Mouse (Mus musculus) kidney, postnatal 0 days (tissue): ENCODE data around the gene Fcgr4. TPM values are rescaled to one million over a fixed set of nuclear protein-coding genes. Genes with fewer than 3 reads are reported as not detected.

ENCODE experiments used
- ATAC-seq: fragments of 200-750 bp; cut with Nextera tagmentation; replicated peaks from 2 replicates; pipeline ENCODE4 v1.8.0; 2017; ENCODE audit warnings: low read depth, moderate number of reproducible peaks, moderate TSS enrichment, moderate library complexity; ENCODE audit not compliant: low FRiP score
- DNase-seq: peaks from one replicate; pipeline ENCODE4 v3.0.0-alpha.2; 2016; ENCODE audit warnings: low spot score
- H3K27ac ChIP-seq: fragments of 300-500 bp; sonication (generic); 2 replicates; pipeline ENCODE4 v1.5.1; 2014; ENCODE audit warnings: mild to moderate bottlenecking
- H3K27me3 ChIP-seq: fragments of 300-500 bp; sonication (generic); 2 replicates; pipeline ENCODE4 v1.6.1; 2014; ENCODE audit warnings: low read length, mixed read lengths; ENCODE audit not compliant: insufficient read depth
- H3K36me3 ChIP-seq: fragments of 300-500 bp; sonication (generic); 2 replicates; pipeline ENCODE4 v1.6.1; 2014; ENCODE audit warnings: low read length, mixed read lengths; ENCODE audit not compliant: insufficient read depth
- H3K4me1 ChIP-seq: fragments of 300-500 bp; sonication (generic); replicated peaks from 2 replicates; pipeline ENCODE4 v1.6.1; 2014; ENCODE audit warnings: antibody characterized with exemption, low read length, mixed read lengths; ENCODE audit not compliant: insufficient read depth
- H3K4me2 ChIP-seq: fragments of 300-500 bp; sonication (generic); 2 replicates; pipeline ENCODE4 v1.6.1; 2014; ENCODE audit warnings: mild to moderate bottlenecking, low read length, moderate library complexity, mixed read lengths
- H3K4me3 ChIP-seq: fragments of 300-500 bp; sonication (generic); replicated peaks from 2 replicates; pipeline ENCODE4 v1.5.1; 2014; ENCODE audit warnings: low read depth, low read length
- H3K9ac ChIP-seq: fragments of 300-500 bp; sonication (generic); 2 replicates; pipeline ENCODE4 v1.6.1; 2014; ENCODE audit warnings: low read depth, low read length
- H3K9me3 ChIP-seq: fragments of 300-500 bp; sonication (generic); replicated peaks from 2 replicates; pipeline ENCODE4 v1.6.1; 2016; ENCODE audit warnings: low read length, inconsistent platforms, mixed read lengths
- CTCF ChIP-seq: IDR thresholded peaks from 2 replicates; pipeline ENCODE4 v1.5.1; 2016; ENCODE audit warnings: antibody characterized with exemption, low read depth, mild to moderate bottlenecking, moderate library complexity
- WGBS: fragments of 180-500 bp; shearing (Covaris S2); extraction: QIAGEN DNeasy Blood & Tissue Kit; methylation state at CpG from one replicate; pipeline ENCODE4 v1.1.7; 2014; 5-methylcytosine and 5-hydroxymethylcytosine counted together
- polyA plus RNA-seq: library from polyadenylated mRNA; unstranded; fragments of >200 nt; fragmentation: Nextera tagmentation; extraction: Ambion mirVana; gene quantifications from 2 replicates; pipeline ENCODE4 v1.2.1, GENCODE M21; 2015

Gene Fcgr4
- polyA plus RNA-seq, 1 experiment from 2014 or later = 2.3 TPM

DNA sequence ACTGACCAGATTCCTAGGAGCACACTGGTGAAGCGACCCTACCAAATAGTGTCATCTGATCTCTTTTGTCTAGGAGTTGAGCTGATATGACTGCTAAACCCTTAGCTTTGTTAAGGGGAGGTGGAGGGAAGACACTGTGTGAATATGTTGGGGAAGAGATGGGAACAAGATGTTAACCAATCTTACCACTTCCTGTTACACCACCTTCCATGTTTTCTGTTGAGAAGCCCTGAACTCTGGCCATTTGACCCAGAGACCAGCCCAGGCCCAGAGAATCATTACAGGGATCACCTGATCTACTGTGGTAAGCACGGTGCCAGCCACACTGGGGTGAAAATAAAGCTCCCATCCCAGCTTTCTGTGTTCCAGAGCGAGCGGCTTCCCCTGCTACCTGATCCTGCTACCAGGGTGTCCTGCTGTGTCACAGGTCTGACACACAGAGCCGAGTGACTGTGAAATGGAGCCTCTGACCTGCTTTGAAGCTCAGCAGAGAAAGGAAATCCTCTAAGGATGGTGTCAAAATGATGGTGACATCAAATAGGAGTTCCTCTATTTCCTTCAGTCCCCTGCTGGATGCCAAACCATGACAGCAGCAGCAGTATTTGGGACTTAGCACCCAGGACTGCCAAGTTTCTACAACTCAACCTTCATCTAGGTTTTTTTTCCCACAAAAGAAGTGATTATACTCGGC lies 1.1 kb upstream of the Fcgr4 start:
- ATAC-seq (no peak), DNase-seq (no peak)
- Histone ChIP-seq H3K36me3 (no peaks in the 10 kb centered on the region), H3K27ac (no peak overlapping the region), H3K4me2 (no peak overlapping the region), H3K4me1 (no peaks in the 10 kb centered on the region), H3K9me3 (no peaks in the 10 kb centered on the region), H3K9ac (no peak overlapping the region), H3K27me3 (no peaks in the 10 kb centered on the region), H3K4me3 (no peak overlapping the region)
- WGBS = 47% methylated on average over 6 of the region's 6 CpGs
- TF ChIP-seq CTCF = no peak

DNA sequence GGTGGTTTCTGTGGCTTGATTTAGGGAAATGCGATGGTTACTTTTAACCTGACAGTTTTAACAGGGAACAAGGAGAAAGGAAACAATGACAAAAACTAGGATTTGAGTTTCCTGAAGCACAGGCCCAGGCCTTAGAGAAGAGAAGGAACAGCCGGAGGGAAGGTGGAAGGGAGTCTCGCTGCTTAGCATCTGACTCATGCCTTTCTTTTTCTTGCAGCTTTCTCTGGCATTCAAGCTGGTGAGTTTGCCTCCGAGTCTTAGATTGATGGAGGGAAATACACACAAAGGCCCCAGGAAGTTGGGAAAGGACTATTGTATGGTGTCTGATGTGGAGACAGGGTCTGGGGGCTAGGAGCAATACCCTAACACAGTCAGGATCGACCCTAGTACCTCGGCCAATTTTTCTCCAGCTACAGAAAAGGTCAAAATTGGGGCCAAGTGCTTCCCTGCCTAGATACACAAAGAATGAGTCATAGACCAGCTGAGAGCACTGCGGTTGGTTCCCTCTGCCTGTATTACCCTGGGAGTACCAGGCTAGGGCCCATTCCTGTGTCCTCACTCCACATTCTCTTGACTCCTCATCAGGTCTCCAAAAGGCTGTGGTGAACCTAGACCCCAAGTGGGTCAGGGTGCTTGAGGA lies 711 bp downstream of the Fcgr4 start:
- no peak for ATAC-seq
- no peaks in the 10 kb centered on the region for H3K4me1 ChIP-seq
- no peak overlapping the region for H3K4me3 ChIP-seq
- WGBS = 75% methylated on average over 7 of the region's 7 CpGs
- H3K9ac ChIP-seq = no peak overlapping the region
- H3K27ac ChIP-seq = no peak overlapping the region
- no peak for TF ChIP-seq CTCF
- no peaks in the 10 kb centered on the region for H3K36me3 ChIP-seq
- no peaks in the 10 kb centered on the region for H3K27me3 ChIP-seq
- H3K9me3 ChIP-seq = no peaks in the 10 kb centered on the region
- H3K4me2 ChIP-seq = no peak overlapping the region
- DNase-seq = no peak

DNA sequence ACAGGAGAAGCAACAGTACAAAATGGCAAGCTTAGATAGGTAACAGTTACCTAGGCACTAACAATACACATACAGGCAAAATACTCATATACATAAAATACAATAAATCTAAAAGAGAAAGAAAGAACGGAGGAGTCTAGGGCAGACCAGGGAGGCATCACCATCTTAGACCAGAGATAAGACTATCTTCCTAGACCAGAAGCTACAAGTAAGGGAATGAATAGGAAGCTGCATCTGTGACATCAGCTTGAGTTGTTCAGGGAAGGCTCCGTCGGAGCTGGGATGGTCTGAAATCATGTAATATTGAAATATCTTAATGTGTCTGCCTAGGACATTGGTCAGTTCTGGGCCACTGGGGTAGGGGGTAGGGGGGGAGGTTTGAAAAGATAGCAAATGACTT lies 13.0 kb downstream of the Fcgr4 start:
- Histone ChIP-seq H3K36me3 (no peaks in the 10 kb centered on the region), H3K4me2 (no peak overlapping the region), H3K9ac (no peak overlapping the region), H3K27me3 (peaks cover 4% of the 10 kb centered on the region; the same call in 1 of the 2 replicates), H3K27ac (no peak overlapping the region), H3K4me1 (no peaks in the 10 kb centered on the region), H3K9me3 (no peaks in the 10 kb centered on the region), H3K4me3 (no peak overlapping the region)
- 87% methylated on average over 3 of the region's 3 CpGs for WGBS
- ATAC-seq (no peak), DNase-seq (no peak)
- no peak for TF ChIP-seq CTCF

DNA sequence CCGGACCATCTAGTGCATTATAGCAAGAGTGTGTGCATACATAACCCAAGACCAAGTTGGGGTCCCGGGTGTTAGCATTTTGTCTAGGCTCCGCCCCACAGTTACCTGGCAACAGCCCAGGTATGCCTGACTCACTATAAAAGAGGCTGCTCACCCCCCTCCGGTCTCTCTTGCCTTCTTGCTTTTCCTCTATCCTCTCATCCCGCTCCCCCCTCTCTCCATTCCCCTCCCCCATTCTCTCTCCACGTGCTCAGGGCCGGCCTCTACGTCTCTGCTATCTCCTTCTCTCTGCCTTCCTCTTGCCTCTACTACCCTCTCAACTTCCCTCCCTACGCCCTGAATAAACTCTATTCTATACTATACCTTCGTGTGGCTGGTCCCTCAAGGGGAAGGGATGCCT lies 14.0 kb downstream of the Fcgr4 start:
- peak overlapping the region; percentile 2; the same call in 1 of the 2 replicates for H3K9ac ChIP-seq
- H3K4me1 ChIP-seq = no peaks in the 10 kb centered on the region
- no peaks in the 10 kb centered on the region for H3K36me3 ChIP-seq
- TF ChIP-seq CTCF = no peak
- H3K9me3 ChIP-seq = no peaks in the 10 kb centered on the region
- no peak for DNase-seq
- peaks cover 4% of the 10 kb centered on the region; the same call in 1 of the 2 replicates for H3K27me3 ChIP-seq
- peak overlapping the region; percentile 95 for H3K4me2 ChIP-seq
- WGBS = 7% methylated on average over 10 of the region's 10 CpGs
- peak overlapping the region; percentile 42 for H3K4me3 ChIP-seq
- no peak for ATAC-seq
- H3K27ac ChIP-seq = no peak overlapping the region

DNA sequence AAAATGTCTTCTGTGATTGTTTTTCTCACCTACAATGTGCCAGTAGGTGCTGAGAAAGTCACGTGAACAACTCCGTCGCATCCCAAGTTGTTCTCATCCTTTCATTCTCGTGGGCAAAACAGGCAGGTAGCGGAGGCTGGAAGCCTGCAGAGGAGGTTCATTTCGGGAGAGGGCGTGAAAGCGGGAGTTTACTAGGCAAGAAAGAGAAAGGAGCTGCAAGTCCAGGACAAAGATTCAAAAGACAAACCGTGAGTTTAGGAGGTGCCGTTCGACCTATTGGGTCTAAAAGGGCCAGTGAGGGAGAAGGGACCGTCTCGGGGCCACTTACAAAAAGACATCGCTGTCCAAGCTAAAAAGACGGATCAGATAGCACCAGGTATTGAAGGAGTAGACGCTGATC lies 14.5 kb downstream of the Fcgr4 start:
- H3K4me3 ChIP-seq = peak overlapping the region; percentile 42
- under 1% methylated on average over 16 of the region's 16 CpGs for WGBS
- ATAC-seq (no peak), DNase-seq (peak; percentile 35)
- peak overlapping the region; percentile 2; the same call in 1 of the 2 replicates for H3K9ac ChIP-seq
- no peaks in the 10 kb centered on the region for H3K36me3 ChIP-seq
- no peaks in the 10 kb centered on the region for H3K9me3 ChIP-seq
- no peak overlapping the region for H3K27ac ChIP-seq
- H3K27me3 ChIP-seq = peaks cover 4% of the 10 kb centered on the region; the same call in 1 of the 2 replicates
- no peaks in the 10 kb centered on the region for H3K4me1 ChIP-seq
- H3K4me2 ChIP-seq = peak overlapping the region; percentile 95
- no peak for TF ChIP-seq CTCF

DNA sequence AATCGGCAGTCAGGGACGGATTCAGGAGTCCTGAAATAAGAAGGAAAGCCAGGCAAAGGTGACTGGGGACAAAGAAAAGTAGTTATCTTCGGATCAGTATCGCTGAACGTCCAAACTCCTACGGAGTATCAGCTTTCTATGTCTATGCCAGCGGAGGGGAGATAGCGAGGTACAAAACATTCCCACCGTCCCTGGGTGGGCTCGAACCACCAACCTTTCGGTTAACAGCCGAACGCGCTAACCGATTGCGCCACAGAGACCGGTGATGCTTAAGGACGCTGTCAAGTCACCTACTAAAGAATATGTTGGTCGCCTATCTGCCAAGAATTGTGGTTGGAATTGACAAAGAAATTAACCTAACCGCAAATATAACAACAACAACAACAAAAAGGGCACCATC lies 15.0 kb downstream of the Fcgr4 start:
- Histone ChIP-seq H3K27me3 (peaks cover 4% of the 10 kb centered on the region; the same call in 1 of the 2 replicates), H3K4me1 (no peaks in the 10 kb centered on the region), H3K9ac (0 out of 2 replicates have a peak overlapping the region, but pooled peaks have one; percentile 2), H3K36me3 (no peaks in the 10 kb centered on the region), H3K9me3 (no peaks in the 10 kb centered on the region), H3K4me3 (peak overlapping the region; percentile 42), H3K4me2 (peak overlapping the region; percentile 95), H3K27ac (no peak overlapping the region)
- no peak for TF ChIP-seq CTCF
- under 1% methylated on average over 20 of the region's 20 CpGs for WGBS
- DNase-seq (peak; percentile 76), ATAC-seq (0 out of 2 replicates have a peak, but pooled peaks have one; percentile 41)
